Mouse (Mus musculus): Measurements from ENCODE around the gene Fkbp8. TPM values are rescaled to one million over a fixed set of nuclear protein-coding genes. Genes with fewer than 3 reads are reported as not detected.

Gene Fkbp8
- total and polyA plus RNA-seq, 3 experiments, result 269 to 602 (median 287) TPM

DNA sequence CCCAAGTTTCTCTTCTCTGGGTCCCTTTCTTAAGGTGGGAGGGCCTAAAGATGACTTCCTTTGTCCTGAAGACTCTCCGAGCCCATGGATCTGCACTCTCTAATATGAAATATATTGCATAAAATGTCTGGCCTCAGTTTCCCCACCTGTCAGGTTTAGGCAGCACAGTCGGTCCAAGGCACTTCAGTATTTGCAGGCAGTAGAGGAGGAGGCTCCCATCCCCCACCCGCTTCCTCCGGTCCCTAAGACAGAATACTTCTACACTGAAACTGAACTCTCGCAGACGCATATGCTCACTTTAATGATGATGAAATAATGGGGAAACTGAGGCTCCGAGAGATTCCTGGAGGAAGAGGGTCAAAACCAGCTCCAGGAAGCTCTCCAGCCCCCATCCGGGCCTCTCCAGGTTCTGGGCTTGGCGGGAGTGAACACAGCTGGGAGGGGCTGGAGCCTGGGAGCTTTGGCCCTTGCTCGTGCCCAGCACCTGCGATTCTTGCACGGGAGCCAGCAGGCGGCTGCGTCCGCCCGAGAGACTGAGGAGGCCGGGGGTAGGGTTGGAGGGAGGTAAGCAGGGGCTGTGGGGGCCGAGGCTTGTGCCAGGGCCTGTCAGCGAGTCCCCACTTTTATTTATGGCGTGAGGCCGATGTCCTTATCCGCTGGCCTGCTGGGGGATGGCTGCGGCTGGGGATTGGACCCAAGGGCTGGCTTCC lies 25.5 kb upstream of the Fkbp8 start:
- no peak for DNase-seq

GRCm38 (mm10) chr8:70502540-70502939 lies 25.0 kb upstream of the Fkbp8 start:
- DNase-seq, result no peak

GRCm38 (mm10) chr8:70503062-70503750 lies 24.3 kb upstream of the Fkbp8 start:
- DNase-seq, result peak; percentile 69

DNA sequence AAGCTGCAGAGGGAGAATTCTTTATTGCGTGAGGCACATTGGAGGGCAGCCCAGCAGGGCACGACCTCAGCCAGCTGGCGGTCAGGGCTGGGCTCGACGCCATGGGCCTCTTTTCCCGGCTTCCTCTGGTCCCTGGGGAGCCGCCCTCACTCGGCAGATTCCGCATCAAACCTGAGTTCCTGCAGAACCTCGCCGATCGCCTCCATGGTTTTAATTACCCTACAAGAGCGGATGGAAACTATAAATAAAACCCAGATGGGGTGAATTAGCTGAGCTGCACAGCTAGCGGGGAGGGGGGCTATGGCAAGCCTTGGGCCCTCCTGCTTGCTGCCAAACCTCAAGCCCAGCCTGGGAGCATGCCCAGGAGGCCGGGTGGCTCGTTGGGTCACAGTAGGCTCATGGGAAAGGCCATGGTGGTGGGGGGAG lies 23.2 kb upstream of the Fkbp8 start:
- DNase-seq, result peak; percentile 77

- peak; percentile 78 for DNase-seq
Observed at GRCm38 (mm10) chr8:70504851-70505250, 22.7 kb upstream of the Fkbp8 start.

DNA sequence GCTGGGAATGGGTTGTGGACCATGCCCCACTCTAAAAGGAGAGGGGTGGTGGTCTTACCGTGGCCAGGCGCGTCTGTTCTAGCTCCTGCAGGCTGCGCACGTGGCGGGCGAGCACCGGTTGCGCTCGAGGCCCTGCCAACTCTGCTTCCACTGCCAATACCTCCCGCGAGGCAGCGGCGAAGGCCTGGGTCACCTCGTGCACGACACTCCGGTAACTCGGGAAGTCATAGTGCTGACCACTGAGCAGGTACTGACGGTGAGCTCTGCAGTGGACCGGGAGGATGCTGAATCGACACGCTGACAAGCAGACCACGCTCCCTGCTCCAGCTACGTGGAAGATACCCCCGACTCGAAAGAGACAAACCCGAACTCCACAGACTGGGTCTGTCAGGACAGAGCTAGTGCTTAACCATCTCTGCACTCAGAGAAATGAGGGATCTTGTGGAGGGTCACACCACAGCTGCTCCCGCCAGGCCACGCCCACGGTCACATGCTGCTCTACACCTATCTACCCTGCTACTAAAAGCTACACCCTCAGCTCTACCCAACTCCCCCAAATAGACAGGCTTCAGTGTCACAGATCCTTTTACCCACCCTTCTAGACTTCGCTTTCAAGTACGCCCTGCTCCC lies 21.7 kb upstream of the Fkbp8 start:
- no peak for DNase-seq

GRCm38 (mm10) chr8:70506328-70507026 lies 21.0 kb upstream of the Fkbp8 start, which contains the start of gene Rex1bd:
Gene Rex1bd (minus strand): TSS chr8:70506752.
- peak; percentile 96 for DNase-seq

DNA sequence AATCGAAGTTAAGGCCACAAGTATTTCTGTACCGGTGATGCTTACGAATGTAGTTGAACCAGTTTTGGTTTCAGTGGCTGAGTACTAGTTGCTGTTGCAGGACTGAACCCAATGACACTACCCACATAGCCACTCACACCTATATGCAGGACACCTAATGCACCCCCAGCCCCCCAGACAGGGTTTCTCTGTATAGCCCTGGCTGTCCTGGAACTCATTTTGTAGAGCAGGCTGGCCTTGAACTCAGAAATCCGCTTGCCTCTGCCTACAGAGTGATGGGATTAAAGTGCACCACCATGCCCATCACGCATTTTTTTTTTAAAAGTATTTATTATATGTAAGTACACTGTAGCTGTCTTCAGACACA lies 20.5 kb upstream of the Fkbp8 start:
- DNase-seq, result no peak

- DNase-seq, result no peak
Observed at GRCm38 (mm10) chr8:70509281-70509952, 18.1 kb upstream of the Fkbp8 start.

- peak; percentile 97 for DNase-seq
Observed at GRCm38 (mm10) chr8:70510228-70510915, 17.2 kb upstream of the Fkbp8 start, which contains the start of gene Uba52. Gene Uba52 (minus strand): TSS chr8:70510801.

DNA sequence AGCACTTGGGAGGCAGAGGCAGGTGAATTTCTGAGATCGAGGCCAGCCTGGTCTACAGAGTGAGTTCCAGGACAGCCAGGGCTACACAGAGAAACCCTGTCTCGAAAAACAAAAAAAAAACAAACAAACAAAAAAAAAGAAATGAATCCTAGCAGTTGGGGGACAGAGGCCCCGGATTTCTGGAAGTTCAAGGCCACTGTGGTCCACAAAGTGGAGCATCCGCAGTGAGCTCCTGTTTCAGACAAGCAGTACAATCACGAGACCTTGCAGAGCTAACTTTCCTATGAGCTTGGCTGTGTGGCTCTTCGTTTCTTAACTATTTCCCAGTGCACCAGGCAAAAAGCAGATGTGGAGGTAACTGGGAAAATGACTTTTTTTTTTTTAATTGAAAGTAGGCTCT lies 16.4 kb upstream of the Fkbp8 start:
- DNase-seq, result peak; percentile 20

- DNase-seq, result no peak
Observed at GRCm38 (mm10) chr8:70511770-70512169, 15.8 kb upstream of the Fkbp8 start.

DNA sequence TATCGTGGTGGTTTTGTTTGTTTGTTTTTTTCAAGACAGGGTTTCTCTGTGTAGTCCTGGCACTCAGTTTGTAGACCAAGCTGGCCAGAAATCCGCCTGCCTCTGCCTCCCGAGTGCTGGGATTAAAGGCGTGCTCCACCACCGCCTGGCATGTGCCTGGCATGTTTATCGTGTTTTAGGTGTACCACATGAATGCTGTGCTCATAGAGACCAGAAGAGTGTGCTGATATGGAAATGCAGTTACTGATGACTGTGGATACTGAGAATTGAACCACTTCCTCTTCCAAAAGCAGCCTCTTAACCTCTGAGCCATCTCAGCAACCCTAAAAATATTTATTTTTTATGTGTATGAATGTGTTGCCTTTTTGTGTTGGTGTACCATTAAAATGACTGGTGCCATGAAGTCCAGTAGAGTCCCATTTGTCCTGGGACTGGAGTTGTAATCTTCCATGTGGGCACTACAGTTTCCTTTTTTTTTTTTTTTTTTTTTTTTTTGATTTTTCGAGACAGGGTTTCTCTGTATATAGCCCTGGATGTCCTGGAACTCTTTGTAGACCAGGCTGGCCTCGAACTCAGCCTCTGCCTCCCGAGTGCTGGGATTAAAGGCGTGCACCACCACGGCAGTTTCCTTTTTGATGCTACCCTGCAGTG lies 15.1 kb upstream of the Fkbp8 start:
- no peak for DNase-seq

DNA sequence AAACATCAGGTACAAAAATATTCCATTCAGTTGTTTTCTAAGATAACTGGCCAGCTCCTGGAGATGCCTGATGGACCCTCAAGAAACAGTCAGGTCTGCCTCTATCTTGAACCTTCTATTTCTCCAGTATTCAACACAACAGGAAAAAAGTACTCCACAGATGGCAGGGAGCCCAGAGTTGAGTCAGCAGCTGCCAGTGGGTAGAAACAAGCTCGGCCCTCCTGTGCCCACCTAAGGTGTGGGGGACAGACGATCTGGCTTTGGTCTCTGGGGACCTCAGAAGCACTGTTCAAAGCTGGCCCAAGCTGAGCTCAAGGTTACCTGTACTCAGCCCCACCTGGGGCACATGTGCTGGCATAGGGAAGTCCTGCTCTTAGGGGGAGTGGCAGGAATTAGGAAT lies 14.1 kb upstream of the Fkbp8 start:
- peak; percentile 82 for DNase-seq

GRCm38 (mm10) chr8:70517940-70518643 lies 9.4 kb upstream of the Fkbp8 start:
- peak; percentile 1 for DNase-seq

DNA sequence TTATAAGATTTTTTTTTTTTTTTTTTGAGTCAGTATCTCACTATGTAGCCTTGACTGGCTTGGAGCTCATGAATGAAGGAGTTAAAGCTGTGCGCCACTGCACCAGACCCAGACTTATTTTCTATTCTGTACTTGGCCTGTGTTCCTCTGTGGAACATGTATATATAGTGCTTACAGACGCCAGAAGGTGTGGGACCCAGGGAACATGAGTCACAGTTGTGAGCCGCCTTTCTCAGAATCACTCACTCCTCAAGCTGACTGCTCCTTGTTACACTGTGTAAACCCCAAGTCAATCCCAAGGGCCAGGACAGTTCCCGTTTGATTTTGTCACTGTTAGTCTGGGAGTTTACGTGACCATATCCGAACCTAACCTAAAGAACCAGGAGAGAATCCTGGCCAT lies 8.5 kb upstream of the Fkbp8 start:
- no peak for DNase-seq

DNA sequence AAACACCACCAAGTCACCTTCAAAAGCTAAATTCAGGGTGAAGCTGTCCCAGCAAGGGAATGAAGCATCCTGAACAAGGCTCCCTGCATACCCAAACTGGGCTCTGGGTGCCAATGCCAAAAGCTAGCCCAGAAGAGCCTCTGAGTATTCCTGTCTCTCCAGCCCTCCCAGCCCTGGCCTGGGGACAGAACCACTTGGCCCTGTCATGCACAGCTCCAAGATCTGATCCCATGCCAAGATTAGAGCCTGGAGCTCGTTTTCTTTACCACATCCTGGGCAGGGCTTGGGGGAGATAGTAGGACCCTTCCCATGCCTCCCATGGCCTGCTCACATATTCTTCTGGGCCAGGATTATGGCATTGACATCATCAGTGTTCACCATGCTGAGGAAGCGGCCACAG lies 7.9 kb upstream of the Fkbp8 start:
- no peak for DNase-seq

DNA sequence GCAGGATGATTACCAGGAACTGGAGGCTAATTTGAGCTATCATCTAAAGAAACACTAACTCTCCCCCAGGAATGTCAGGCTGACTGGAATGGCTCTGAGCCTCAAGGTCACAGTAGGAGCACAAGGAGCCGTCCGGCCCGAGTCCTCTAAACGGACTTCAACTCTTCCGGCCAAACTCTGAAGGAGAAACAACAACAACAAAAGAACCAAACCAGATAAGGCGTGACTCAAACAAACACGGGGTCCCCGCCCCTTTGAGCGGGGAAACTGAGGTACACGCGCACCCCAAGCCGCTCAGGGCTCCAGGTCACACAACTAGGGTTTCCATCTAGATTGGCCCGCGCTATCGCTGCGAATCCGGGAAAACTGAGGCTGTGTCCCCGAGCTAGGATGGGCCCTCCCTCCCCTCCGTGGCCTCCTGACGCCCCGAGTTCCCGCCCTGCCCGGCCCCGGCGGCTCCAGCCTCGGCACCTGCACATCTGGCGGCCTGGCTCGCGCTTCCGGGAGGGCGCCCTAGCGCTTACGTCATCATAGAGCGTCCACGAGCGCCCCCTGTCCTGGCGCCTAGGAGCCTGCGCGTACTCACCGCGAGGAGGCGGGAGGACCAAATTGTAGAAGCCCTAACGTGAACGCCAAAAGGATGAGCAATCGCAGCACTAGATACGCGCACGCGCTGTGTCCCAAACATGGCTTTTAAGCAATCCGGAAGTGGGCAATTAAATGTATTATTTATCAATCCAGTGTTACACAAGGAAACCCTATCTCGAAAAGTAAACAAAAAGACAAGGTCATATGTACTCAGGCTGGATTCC lies 4.7 kb upstream of the Fkbp8 start:
- peak; percentile 97 for DNase-seq

DNA sequence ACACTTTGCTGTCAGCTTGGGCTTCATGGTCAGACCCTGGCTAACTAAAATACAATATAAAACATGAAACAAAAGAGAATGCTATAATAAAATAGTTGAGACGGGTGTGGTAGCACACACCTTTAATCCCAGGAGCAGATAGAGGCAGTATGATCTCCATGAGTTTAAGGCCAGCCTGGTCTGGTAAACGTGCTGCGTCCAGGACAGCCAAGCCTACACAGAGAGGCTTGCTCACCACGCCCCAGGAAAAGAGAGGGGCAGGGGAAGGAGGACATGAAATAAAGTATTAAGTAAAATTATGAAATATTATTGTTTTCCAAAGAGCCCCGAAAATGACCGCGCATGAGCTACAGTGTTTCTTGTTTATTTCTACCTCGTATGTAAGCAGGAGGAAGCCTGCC lies 413 bp upstream of the Fkbp8 start:
- DNase-seq, result no peak
